Mouse (Mus musculus): ENCODE data around the gene Tmem214. TPM values are rescaled to one million over a fixed set of nuclear protein-coding genes. Genes with fewer than 3 reads are reported as not detected.
A peak's percentile ranks its signal among the peaks of the same experiment; 100 is the strongest.

Gene Tmem214
- 10 to 100 TPM; 20.4 to 24.5 TPM for polyA plus RNA-seq (2017; shearing (Covaris generic))

GRCm38 (mm10) chr5:30867712-30868111 lies at the start of gene Tmem214:
Tmem214 (plus strand) TSS chr5:30868012.
- ATAC-seq: no peak

GRCm38 (mm10) chr5:30818758-30819309 lies 49.0 kb upstream of the Tmem214 start:
- ATAC-seq: no peak

GRCm38 (mm10) chr5:30822689-30823088 lies 45.1 kb upstream of the Tmem214 start:
- no peak for ATAC-seq

- ATAC-seq: no peak
Measured at GRCm38 (mm10) chr5:30823091-30823490, 44.7 kb upstream of the Tmem214 start.

- ATAC-seq: no peak
Measured at GRCm38 (mm10) chr5:30824124-30824988, 43.5 kb upstream of the Tmem214 start.

GRCm38 (mm10) chr5:30825166-30825565 lies 42.6 kb upstream of the Tmem214 start:
- ATAC-seq: no peak

GRCm38 (mm10) chr5:30825821-30826220 lies 42.0 kb upstream of the Tmem214 start:
- no peak for ATAC-seq

GRCm38 (mm10) chr5:30833416-30833815 lies 34.4 kb upstream of the Tmem214 start:
- no peak for ATAC-seq

- no peak for ATAC-seq
Measured at GRCm38 (mm10) chr5:30839731-30840130, 28.1 kb upstream of the Tmem214 start.

GRCm38 (mm10) chr5:30841896-30842295 lies 25.9 kb upstream of the Tmem214 start:
- ATAC-seq: no peak

GRCm38 (mm10) chr5:30849891-30850555 lies 17.8 kb upstream of the Tmem214 start:
- no peak for ATAC-seq

- ATAC-seq: no peak
Measured at GRCm38 (mm10) chr5:30850556-30850925, 17.3 kb upstream of the Tmem214 start.

- ATAC-seq: no peak
Measured at GRCm38 (mm10) chr5:30853522-30853921, 14.3 kb upstream of the Tmem214 start.

- ATAC-seq: no peak
Measured at GRCm38 (mm10) chr5:30855674-30856073, 12.1 kb upstream of the Tmem214 start.

GRCm38 (mm10) chr5:30856124-30856523 lies 11.7 kb upstream of the Tmem214 start:
- ATAC-seq: no peak

- ATAC-seq: no peak
Measured at GRCm38 (mm10) chr5:30863852-30864251, 4.0 kb upstream of the Tmem214 start.

GRCm38 (mm10) chr5:30864322-30864721 lies 3.5 kb upstream of the Tmem214 start:
- no peak for ATAC-seq

GRCm38 (mm10) chr5:30866871-30867270 lies 941 bp upstream of the Tmem214 start:
- ATAC-seq: no peak

GRCm38 (mm10) chr5:30868981-30869380 lies 1.2 kb downstream of the Tmem214 start:
- no peak for ATAC-seq

- ATAC-seq: peak; percentile 98
Measured at GRCm38 (mm10) chr5:30869405-30870130, 1.8 kb downstream of the Tmem214 start.

GRCm38 (mm10) chr5:30870131-30870406 lies 2.3 kb downstream of the Tmem214 start:
- no peak for ATAC-seq

GRCm38 (mm10) chr5:30872574-30872973 lies 4.8 kb downstream of the Tmem214 start:
- ATAC-seq: no peak

- ATAC-seq: no peak
Measured at GRCm38 (mm10) chr5:30874365-30874764, 6.6 kb downstream of the Tmem214 start.

Data from activated CD4-positive, CD25-positive, alpha-beta regulatory T cell, adult 4 months (primary cell).